ENCODE assay signal across 14 mouse cellular contexts in the genomic region with DNA sequence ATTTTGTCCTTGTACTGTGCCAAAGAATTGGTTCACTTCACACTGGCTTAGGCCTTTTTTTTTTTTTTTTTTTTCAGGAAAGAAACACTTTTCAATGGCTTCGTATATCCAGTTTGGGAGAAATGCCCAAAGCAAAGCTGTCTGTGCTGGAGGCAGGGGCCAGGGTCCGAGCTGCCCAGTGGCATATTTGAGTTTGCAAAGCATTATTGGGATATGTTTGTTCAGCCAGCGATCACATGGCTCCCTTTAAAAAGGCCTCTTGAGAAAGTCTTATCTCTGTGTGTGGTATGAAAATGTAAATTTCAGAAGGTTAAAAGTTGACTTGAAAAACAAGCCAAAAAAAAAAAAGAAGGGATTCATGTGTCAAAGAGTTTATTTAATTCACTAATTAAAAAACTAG.
"Had no signal": no experiment of that assay in that cellular context is flagged by ENCODE, and none has a peak within 500 bp of the region (broad histone marks: within the 10 kb centered on the region; RNA-seq: fewer than 3 reads in every experiment).

No protein-coding gene starts in this region.

- ATAC-seq: intestine, postnatal 0 days; midbrain, embryonic 13.5 days had no signal

- H3K4me1 ChIP-seq: liver, embryonic 15.5 days; stomach, embryonic 15.5 days had no signal

- H3K27me3 ChIP-seq: hindbrain, embryonic 15.5 days; liver, embryonic 15.5 days; midbrain, embryonic 13.5 days; neural tube, embryonic 12.5 days had no signal

- H3K36me3 ChIP-seq: hindbrain, embryonic 15.5 days; limb, embryonic 10.5 days; liver, embryonic 15.5 days; midbrain, embryonic 13.5 days; neural tube, embryonic 12.5 days; stomach, embryonic 15.5 days had no signal

- H3K27ac ChIP-seq: hindbrain, embryonic 15.5 days; kidney, postnatal 0 days; layer of hippocampus, adult 2 months; limb, embryonic 10.5 days; liver, embryonic 15.5 days; midbrain, embryonic 13.5 days; neural tube, embryonic 12.5 days; stomach, embryonic 15.5 days had no signal

- DNase-seq: kidney, adult 8-10 months; kidney, postnatal 4 days; right cerebral cortex, postnatal 14 days; thymus, postnatal 4 days had no signal

- H3K4me2 ChIP-seq: hindbrain, embryonic 15.5 days; liver, embryonic 11.5 days; liver, embryonic 15.5 days; midbrain, embryonic 13.5 days; neural tube, embryonic 12.5 days; stomach, embryonic 15.5 days had no signal

- H3K9ac ChIP-seq: hindbrain, embryonic 15.5 days; liver, embryonic 15.5 days; midbrain, embryonic 13.5 days; neural tube, embryonic 12.5 days; stomach, embryonic 15.5 days had no signal

- H3K9me3 ChIP-seq: hindbrain, embryonic 15.5 days; limb, embryonic 10.5 days; liver, embryonic 15.5 days; midbrain, embryonic 13.5 days; neural tube, embryonic 12.5 days; stomach, embryonic 15.5 days had no signal

- H3K4me3 ChIP-seq: hindbrain, embryonic 15.5 days; layer of hippocampus, adult 2 months; limb, embryonic 10.5 days; liver, embryonic 15.5 days; midbrain, embryonic 13.5 days; neural tube, embryonic 12.5 days; stomach, embryonic 15.5 days had no signal
